Mouse (Mus musculus): ENCODE measurements around the gene Gm12888.
"Not testable (repeated sequence)": the region's sequence is repeated elsewhere in the genome, so short reads cannot be mapped to it uniquely, and the experiment has no call there.

- TF ChIP-seq CTCF (conservative IDR thresholded peaks at IDR 0.05; ENCODE audit: insufficient read depth, insufficient read length, low read depth, low read length); POLR2A (IDR thresholded peaks at IDR 0.05; ENCODE audit: low read depth, low read length): not testable (repeated sequence)
These were observed at the start of gene Gm12888 for GRCm38 (mm10) chr4:121324817-121325216.

Data from kidney, adult 2 months (tissue).